Mouse (Mus musculus) hematopoietic multipotent progenitor cell, adult 10-12 weeks (in vitro differentiated cells): ENCODE results near the gene Olfr1280. TPM values are rescaled to one million over a fixed set of nuclear protein-coding genes. Genes with fewer than 3 reads are reported as not detected.

Experiments used
- polyA plus RNA-seq: library from polyadenylated mRNA; stranded (reverse); fragments of >175 nt; gene quantifications from 2 replicates; pipeline ENCODE4 v1.2.3, GENCODE M21; 2012; ENCODE audit warnings: low replicate concordance

Gene Olfr1280
- polyA plus RNA-seq = not detected in 2 replicates

GRCm38 (mm10) chr2:111313717-111314116 lies at the start of gene Olfr1280:
TSS of gene Olfr1280 (plus strand) at chr2:111314017.

DNA sequence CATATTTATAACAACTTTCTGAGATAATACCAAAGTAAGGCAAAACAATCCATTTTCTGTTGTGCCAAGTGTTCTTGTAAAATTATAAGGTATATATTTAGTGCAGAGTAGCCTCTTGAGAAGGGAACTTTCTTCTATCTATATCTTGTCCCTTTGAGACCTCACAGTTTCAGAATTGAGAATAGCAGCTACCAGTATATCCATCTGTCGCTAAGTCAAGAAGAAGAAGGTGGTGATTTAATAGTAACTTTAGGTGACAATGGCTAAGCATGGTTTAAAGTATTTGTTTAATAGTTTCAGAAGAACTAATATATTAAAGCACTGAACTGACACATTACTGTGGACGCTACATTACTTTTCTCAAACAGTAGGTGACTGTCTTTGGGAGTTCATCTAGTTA lies 39.8 kb upstream of the Olfr1280 start, which contains the start of gene Olfr1277:
Gene Olfr1277, minus strand, starts transcription at position 101 of the 400 bp plus-strand sequence.

GRCm38 (mm10) chr2:111289836-111290235 lies 24.0 kb upstream of the Olfr1280 start, which contains the start of gene Olfr1278:
TSS of gene Olfr1278 (plus strand) at chr2:111290136.

DNA sequence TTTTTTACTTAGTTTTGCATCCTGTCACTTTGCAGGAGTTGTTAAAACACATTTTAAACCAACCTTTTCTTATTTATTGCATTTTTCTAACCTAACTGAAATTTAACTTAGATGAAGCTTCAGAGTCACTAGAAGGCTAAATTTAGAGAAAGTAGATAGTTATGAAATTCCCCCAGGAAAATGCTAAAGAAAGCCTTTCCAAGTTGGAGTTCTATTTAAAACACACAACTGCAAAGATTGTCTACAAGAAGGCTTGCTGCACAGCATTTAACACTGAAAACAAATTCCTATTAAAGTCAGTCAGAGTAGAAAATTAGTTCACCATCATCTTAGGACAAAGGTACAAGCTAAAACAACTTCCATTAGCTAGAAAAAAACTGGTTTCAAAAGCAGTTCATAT lies 13.4 kb upstream of the Olfr1280 start, which contains the start of gene Olfr1279:
Gene Olfr1279, plus strand, starts transcription at position 262 of the 400 bp plus-strand sequence.

GRCm38 (mm10) chr2:111326220-111326619 lies 12.4 kb downstream of the Olfr1280 start, which contains the start of gene Olfr1281:
TSS of gene Olfr1281 (plus strand) at chr2:111326520.

GRCm38 (mm10) chr2:111335976-111336375 lies 22.2 kb downstream of the Olfr1280 start, which contains the start of gene Olfr1282:
TSS of gene Olfr1282 (minus strand) at chr2:111336076.

GRCm38 (mm10) chr2:111366490-111366889 lies 52.7 kb downstream of the Olfr1280 start, which contains the start of gene Olfr1283:
TSS of gene Olfr1283 (plus strand) at chr2:111366790.

GRCm38 (mm10) chr2:111375222-111375621 lies 61.4 kb downstream of the Olfr1280 start, which contains the start of gene Olfr1284:
TSS of gene Olfr1284 (plus strand) at chr2:111375522.

Other genes with a start within 250 kb of the Olfr1280 start
- not detected in 2 replicates for gene Gm13941, start 208.0 kb upstream of the Olfr1280 start, polyA plus RNA-seq
- gene Gm15130, start 161.1 kb upstream of the Olfr1280 start, polyA plus RNA-seq = not detected in 2 replicates
- not detected in 2 replicates for gene 4930430A15Rik, start 84.4 kb upstream of the Olfr1280 start, polyA plus RNA-seq
- 0.14 TPM in 1 of 2 replicates, not detected in the other for gene Olfr1275, start 78.7 kb upstream of the Olfr1280 start, polyA plus RNA-seq
- gene Olfr1276, start 59.5 kb upstream of the Olfr1280 start, polyA plus RNA-seq = not detected in 2 replicates
- not detected in 2 replicates for gene Olfr1277, start 39.9 kb upstream of the Olfr1280 start, polyA plus RNA-seq
- gene Olfr1278, start 23.9 kb upstream of the Olfr1280 start, polyA plus RNA-seq = not detected in 2 replicates
- gene Olfr1279, start 13.4 kb upstream of the Olfr1280 start, polyA plus RNA-seq = not detected in 2 replicates
- gene Olfr1281, start 12.5 kb downstream of the Olfr1280 start, polyA plus RNA-seq = not detected in 2 replicates
- gene Olfr1282, start 22.1 kb downstream of the Olfr1280 start, polyA plus RNA-seq = not detected in 2 replicates
- gene Olfr1283, start 52.8 kb downstream of the Olfr1280 start, polyA plus RNA-seq = not detected in 2 replicates
- gene Olfr1284, start 61.5 kb downstream of the Olfr1280 start, polyA plus RNA-seq = not detected in 2 replicates
- gene Olfr1286, start 109.1 kb downstream of the Olfr1280 start, polyA plus RNA-seq = not detected in 2 replicates
- 0.21 TPM in 1 of 2 replicates, not detected in the other for gene Olfr1287, start 135.1 kb downstream of the Olfr1280 start, polyA plus RNA-seq
- gene Olfr1288, start 160.1 kb downstream of the Olfr1280 start, polyA plus RNA-seq = not detected in 2 replicates
- gene Olfr1289, start 166.8 kb downstream of the Olfr1280 start, polyA plus RNA-seq = not detected in 2 replicates
- not detected in 2 replicates for gene Olfr1290, start 179.8 kb downstream of the Olfr1280 start, polyA plus RNA-seq
- not detected in 2 replicates for gene Olfr1291-ps1, start 183.2 kb downstream of the Olfr1280 start, polyA plus RNA-seq
- gene Olfr1293-ps, start 211.2 kb downstream of the Olfr1280 start, polyA plus RNA-seq = not detected in 2 replicates
- not detected in 2 replicates for gene Olfr1294, start 226.3 kb downstream of the Olfr1280 start, polyA plus RNA-seq